Mouse (Mus musculus): ENCODE measurements at regions not wholly inside any gene's neighbourhood (a gene's known extent, or its start where the extent isn't known, plus 50 kb on each side); places are given as distances from the start of the nearest gene placed in this dataset.

GRCm38 (mm10) chr10:66919953-66920760 is 175.8 kb upstream of the Jmjd1c start:
- in situ Hi-C loops (cut with MboI; ENCODE audit: unreplicated experiment in 2 of 2): loop anchor here in 1 of 2 experiments (10.0 kb wide), 2 partner anchors 85 to 165 kb away; no protein-coding TSS in a partner anchor

GRCm38 (mm10) chr10:66920761-66921684 is 174.9 kb upstream of the Jmjd1c start:
- in situ Hi-C loops (cut with MboI; ENCODE audit: unreplicated experiment in 2 of 2): no loop called here

GRCm38 (mm10) chr10:66921776-66922175 is 174.1 kb upstream of the Jmjd1c start:
- in situ Hi-C loops (cut with MboI; ENCODE audit: unreplicated experiment in 2 of 2): no loop called here

- in situ Hi-C loops (cut with MboI; ENCODE audit: unreplicated experiment in 2 of 2): no loop called here
Measured at GRCm38 (mm10) chr10:66922314-66922713, 173.6 kb upstream of the Jmjd1c start.

GRCm38 (mm10) chr10:66923947-66924346 is 172.0 kb upstream of the Jmjd1c start:
- in situ Hi-C loops (cut with MboI; ENCODE audit: unreplicated experiment in 2 of 2): no loop called here

- in situ Hi-C loops (cut with MboI; ENCODE audit: unreplicated experiment in 2 of 2): no loop called here
Measured at GRCm38 (mm10) chr10:66924418-66924817, 171.5 kb upstream of the Jmjd1c start.

- in situ Hi-C loops (cut with MboI; ENCODE audit: unreplicated experiment in 2 of 2): no loop called here
Measured at GRCm38 (mm10) chr10:66925553-66926127, 170.3 kb upstream of the Jmjd1c start.

- in situ Hi-C loops (cut with MboI; ENCODE audit: unreplicated experiment in 2 of 2): no loop called here
Measured at GRCm38 (mm10) chr10:66927651-66928050, 168.3 kb upstream of the Jmjd1c start.

- in situ Hi-C loops (cut with MboI; ENCODE audit: unreplicated experiment in 2 of 2): no loop called here
Measured at GRCm38 (mm10) chr10:66928211-66928990, 167.5 kb upstream of the Jmjd1c start.

GRCm38 (mm10) chr10:66930563-66930962 is 165.4 kb upstream of the Jmjd1c start:
- in situ Hi-C loops (cut with MboI; ENCODE audit: unreplicated experiment in 2 of 2): loop anchor here in 1 of 2 experiments (10.0 kb wide), 1 partner anchor 164 kb away; the partner anchor contains the start of genes Jmjd1c and Reep3

GRCm38 (mm10) chr10:66931505-66931904 is 164.4 kb upstream of the Jmjd1c start:
- in situ Hi-C loops (cut with MboI; ENCODE audit: unreplicated experiment in 2 of 2): loop anchor here in 1 of 2 experiments (10.0 kb wide), 1 partner anchor 163 kb away; the partner anchor contains the start of genes Jmjd1c and Reep3

GRCm38 (mm10) chr10:66932544-66932943 is 163.4 kb upstream of the Jmjd1c start:
- in situ Hi-C loops (cut with MboI; ENCODE audit: unreplicated experiment in 2 of 2): loop anchor here in 1 of 2 experiments (10.0 kb wide), 1 partner anchor 162 kb away; the partner anchor contains the start of genes Jmjd1c and Reep3

- in situ Hi-C loops (cut with MboI; ENCODE audit: unreplicated experiment in 2 of 2): loop anchor here in 1 of 2 experiments (10.0 kb wide), 1 partner anchor 161 kb away; the partner anchor contains the start of genes Jmjd1c and Reep3
Measured at GRCm38 (mm10) chr10:66933689-66934088, 162.2 kb upstream of the Jmjd1c start.

- in situ Hi-C loops (cut with MboI; ENCODE audit: unreplicated experiment in 2 of 2): loop anchor here in 1 of 2 experiments (10.0 kb wide), 1 partner anchor 159 kb away; the partner anchor contains the start of genes Jmjd1c and Reep3
Measured at GRCm38 (mm10) chr10:66935731-66936130, 160.2 kb upstream of the Jmjd1c start.

- in situ Hi-C loops (cut with MboI; ENCODE audit: unreplicated experiment in 2 of 2): loop anchor here in 1 of 2 experiments (10.0 kb wide), 1 partner anchor 158 kb away; the partner anchor contains the start of genes Jmjd1c and Reep3
Measured at GRCm38 (mm10) chr10:66937116-66937515, 158.8 kb upstream of the Jmjd1c start.

GRCm38 (mm10) chr10:66940368-66940767 is 155.6 kb upstream of the Jmjd1c start:
- in situ Hi-C loops (cut with MboI; ENCODE audit: unreplicated experiment in 2 of 2): no loop called here

- in situ Hi-C loops (cut with MboI; ENCODE audit: unreplicated experiment in 2 of 2): no loop called here
Measured at GRCm38 (mm10) chr10:66940922-66941321, 155.0 kb upstream of the Jmjd1c start.

GRCm38 (mm10) chr10:66941974-66942373 is 154.0 kb upstream of the Jmjd1c start:
- in situ Hi-C loops (cut with MboI; ENCODE audit: unreplicated experiment in 2 of 2): no loop called here

- in situ Hi-C loops (cut with MboI; ENCODE audit: unreplicated experiment in 2 of 2): no loop called here
Measured at GRCm38 (mm10) chr10:66943875-66944274, 152.1 kb upstream of the Jmjd1c start.
